Mouse (Mus musculus) small intestine, adult 2 months (tissue): Measurements from ENCODE around the gene Eaf1. TPM values are rescaled to one million over a fixed set of nuclear protein-coding genes. Genes with fewer than 3 reads are reported as not detected.
A peak's percentile ranks its signal among the peaks of the same experiment; 100 is the strongest.

Experiments
- H3K27ac ChIP-seq: fragments of 200-500 bp; 2 replicates; pipeline ENCODE4 v1.5.1; 2012; ENCODE audit warnings: low read depth, low read length, control low read depth, inconsistent platforms; ENCODE audit not compliant: insufficient read depth
- H3K27me3 ChIP-seq: fragments of 200-500 bp; 2 replicates; pipeline ENCODE4 v1.6.1; 2012; ENCODE audit warnings: mild to moderate bottlenecking, moderate library complexity, low read length, inconsistent platforms; ENCODE audit not compliant: control insufficient read depth, insufficient read depth
- H3K36me3 ChIP-seq: fragments of 200-500 bp; 2 replicates; pipeline ENCODE4 v1.6.1; 2012; ENCODE audit warnings: mild to moderate bottlenecking, low read length, control low read depth, inconsistent platforms; ENCODE audit not compliant: control insufficient read depth, insufficient read depth
- H3K4me1 ChIP-seq: fragments of 200-500 bp; 2 replicates; pipeline ENCODE4 v1.6.1; 2012; ENCODE audit warnings: low read length, inconsistent platforms, mixed read lengths; ENCODE audit not compliant: control insufficient read depth, insufficient read depth, insufficient read length
- H3K4me3 ChIP-seq: fragments of 200-500 bp; 2 replicates; pipeline ENCODE4 v1.5.1; 2012; ENCODE audit warnings: low read depth, mild to moderate bottlenecking, control low read depth, inconsistent platforms, low read length, moderate library complexity
- CTCF ChIP-seq: fragments of 200-500 bp; IDR thresholded peaks from 2 replicates; pipeline ENCODE4 v1.5.1; 2012; ENCODE audit warnings: low read depth, mild to moderate bottlenecking, control low read depth, inconsistent platforms, low read length, moderate library complexity, mixed read lengths; ENCODE audit not compliant: insufficient replicate concordance, insufficient read length; ENCODE audit errors: extremely low read depth
- POLR2A ChIP-seq: fragments of 200-500 bp; IDR thresholded peaks from 2 replicates; pipeline ENCODE4 v1.6.1; 2012; ENCODE audit warnings: low read depth, mild to moderate bottlenecking, control low read depth, inconsistent platforms, low read length, moderate library complexity
- WGBS: fragments of 180-500 bp; shearing (Covaris S2); methylation state at CpG from one replicate; pipeline ENCODE4 v1.1.7; 2018; 5-methylcytosine and 5-hydroxymethylcytosine counted together
- polyA plus RNA-seq: library from polyadenylated mRNA; depleted of rRNA; stranded (reverse); fragments of >200 nt; gene quantifications from 2 replicates; pipeline ENCODE4 v1.2.3, GENCODE M21; 2012

Gene Eaf1
- polyA plus RNA-seq, 1 experiment, result 24.0 TPM

GRCm38 (mm10) chr14:31530847-31531246, 36.6 kb downstream of the Eaf1 start:
- peaks cover 14% of the 10 kb centered on the region for H3K4me1 ChIP-seq
- TF ChIP-seq CTCF (no peak), POLR2A (no peak)
- no peaks in the 10 kb centered on the region for H3K27me3 ChIP-seq
- H3K36me3 ChIP-seq, result no peaks in the 10 kb centered on the region
- peak overlapping the region; percentile 33; the same call in 1 of the 2 replicates for H3K27ac ChIP-seq
- no peak overlapping the region for H3K4me3 ChIP-seq
- WGBS, result 40% methylated on average over 4 of the region's 4 CpGs

GRCm38 (mm10) chr14:31531506-31532148, 37.4 kb downstream of the Eaf1 start:
- Histone ChIP-seq H3K27ac (no peak overlapping the region), H3K27me3 (no peaks in the 10 kb centered on the region), H3K4me3 (no peak overlapping the region), H3K4me1 (peaks cover 14% of the 10 kb centered on the region), H3K36me3 (no peaks in the 10 kb centered on the region)
- 60% methylated on average over 12 of the region's 12 CpGs for WGBS
- TF ChIP-seq CTCF, result no peak
- TF ChIP-seq POLR2A, result no peak

GRCm38 (mm10) chr14:31532656-31533055, 38.5 kb downstream of the Eaf1 start:
- H3K4me3 ChIP-seq, result no peak overlapping the region
- H3K4me1 ChIP-seq, result peaks cover 14% of the 10 kb centered on the region
- WGBS, result 19% methylated on average over 3 of the region's 3 CpGs
- TF ChIP-seq POLR2A, result no peak
- TF ChIP-seq CTCF, result no peak
- H3K27ac ChIP-seq, result no peak overlapping the region
- H3K36me3 ChIP-seq, result no peaks in the 10 kb centered on the region
- H3K27me3 ChIP-seq, result no peaks in the 10 kb centered on the region

GRCm38 (mm10) chr14:31537298-31537697, 43.1 kb downstream of the Eaf1 start:
- Histone ChIP-seq H3K36me3 (no peaks in the 10 kb centered on the region), H3K27ac (no peak overlapping the region), H3K4me1 (peaks cover 9% of the 10 kb centered on the region; the same call in 1 of the 2 replicates), H3K27me3 (no peaks in the 10 kb centered on the region), H3K4me3 (no peak overlapping the region)
- WGBS, result 80% methylated on average over 6 of the region's 6 CpGs
- TF ChIP-seq POLR2A (no peak), CTCF (no peak)

GRCm38 (mm10) chr14:31543885-31544442, 49.8 kb downstream of the Eaf1 start:
- Histone ChIP-seq H3K4me1 (no peaks in the 10 kb centered on the region), H3K4me3 (no peak overlapping the region), H3K27me3 (no peaks in the 10 kb centered on the region), H3K27ac (no peak overlapping the region), H3K36me3 (no peaks in the 10 kb centered on the region)
- no peak for TF ChIP-seq CTCF
- no peak for TF ChIP-seq POLR2A
- WGBS, result 54% methylated on average over 11 of the region's 11 CpGs

GRCm38 (mm10) chr14:31555021-31555420, 60.8 kb downstream of the Eaf1 start:
- Histone ChIP-seq H3K27ac (no peak overlapping the region), H3K36me3 (no peaks in the 10 kb centered on the region), H3K4me3 (no peak overlapping the region), H3K27me3 (no peaks in the 10 kb centered on the region), H3K4me1 (no peaks in the 10 kb centered on the region)
- 81% methylated on average over 7 of the region's 7 CpGs for WGBS
- TF ChIP-seq CTCF, result no peak
- no peak for TF ChIP-seq POLR2A

GRCm38 (mm10) chr14:31555963-31556434, 61.8 kb downstream of the Eaf1 start:
- Histone ChIP-seq H3K4me1 (no peaks in the 10 kb centered on the region), H3K36me3 (no peaks in the 10 kb centered on the region), H3K4me3 (no peak overlapping the region), H3K27me3 (no peaks in the 10 kb centered on the region), H3K27ac (no peak overlapping the region)
- TF ChIP-seq CTCF (no peak), POLR2A (no peak)
- WGBS, result 57% methylated on average over 14 of the region's 14 CpGs
